Mouse (Mus musculus): ENCODE results near the gene Nnat.

The Nnat gene

GRCm38 (mm10) chr2:157596876-157597566 lies 37.1 kb downstream of the Nnat start:
- no peak for DNase-seq (ENCODE audit: extremely low read depth, insufficient read length, low spot score)

GRCm38 (mm10) chr2:157601435-157601839 lies 41.6 kb downstream of the Nnat start:
- no peak for DNase-seq (ENCODE audit: extremely low read depth, insufficient read length, low spot score)

- peak; percentile 56 for DNase-seq (ENCODE audit: extremely low read depth, insufficient read length, low spot score)
Measured at GRCm38 (mm10) chr2:157605025-157605675, 45.3 kb downstream of the Nnat start.

GRCm38 (mm10) chr2:157607542-157608236 lies 47.8 kb downstream of the Nnat start:
- DNase-seq (ENCODE audit: extremely low read depth, insufficient read length, low spot score): no peak

GRCm38 (mm10) chr2:157611735-157612134 lies 51.9 kb downstream of the Nnat start:
- no peak for DNase-seq (ENCODE audit: extremely low read depth, insufficient read length, low spot score)
